Mouse (Mus musculus) kidney, adult 18-20 months (tissue): Measurements from ENCODE around the gene Igfbp4.
A peak's percentile ranks its signal among the peaks of the same experiment; 100 is the strongest.

ENCODE experiments used
- DNase-seq: peaks from one replicate; pipeline ENCODE4 v3.0.0; 2021

The Igfbp4 gene

DNA sequence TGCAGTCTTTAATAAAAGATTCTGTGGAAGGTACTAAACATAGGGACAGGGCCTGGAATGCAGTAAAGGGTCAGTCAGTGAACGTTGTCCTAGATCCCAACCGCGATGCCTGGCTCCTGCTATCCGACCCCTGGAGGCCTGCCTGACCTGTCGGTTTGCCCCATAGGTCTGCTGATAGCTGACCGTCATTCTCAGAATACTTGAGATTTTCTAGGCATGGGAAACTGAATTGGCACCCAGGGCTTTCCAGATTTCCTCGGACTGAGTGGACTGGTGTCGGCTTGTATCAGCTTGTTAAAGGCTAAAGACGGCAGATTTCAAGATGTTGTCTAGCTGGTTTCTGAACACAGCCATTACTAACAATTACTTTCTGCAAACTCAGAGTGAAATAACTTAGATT, 43.3 kb downstream of the Igfbp4 start:
- no peak for DNase-seq

DNA sequence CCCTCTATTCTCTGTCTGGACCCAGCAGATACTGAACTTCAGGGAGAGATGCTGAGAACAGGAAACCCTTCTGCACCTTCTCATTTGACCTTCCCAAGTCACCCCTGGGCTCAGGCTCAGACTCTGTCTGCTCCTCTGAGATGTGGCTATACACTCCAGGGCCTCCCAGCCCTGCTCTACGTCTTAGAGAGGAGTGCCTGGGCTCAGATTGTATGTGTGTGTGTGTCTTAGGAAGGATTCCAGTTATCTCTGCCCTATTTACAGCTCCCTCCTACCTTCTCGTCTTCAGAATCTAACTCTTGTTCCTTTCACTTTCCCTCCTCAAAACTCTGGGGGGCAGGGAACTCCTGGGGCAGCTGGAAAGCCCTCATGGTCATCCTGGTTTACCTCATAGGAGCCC, 47.4 kb downstream of the Igfbp4 start:
- no peak for DNase-seq

DNA sequence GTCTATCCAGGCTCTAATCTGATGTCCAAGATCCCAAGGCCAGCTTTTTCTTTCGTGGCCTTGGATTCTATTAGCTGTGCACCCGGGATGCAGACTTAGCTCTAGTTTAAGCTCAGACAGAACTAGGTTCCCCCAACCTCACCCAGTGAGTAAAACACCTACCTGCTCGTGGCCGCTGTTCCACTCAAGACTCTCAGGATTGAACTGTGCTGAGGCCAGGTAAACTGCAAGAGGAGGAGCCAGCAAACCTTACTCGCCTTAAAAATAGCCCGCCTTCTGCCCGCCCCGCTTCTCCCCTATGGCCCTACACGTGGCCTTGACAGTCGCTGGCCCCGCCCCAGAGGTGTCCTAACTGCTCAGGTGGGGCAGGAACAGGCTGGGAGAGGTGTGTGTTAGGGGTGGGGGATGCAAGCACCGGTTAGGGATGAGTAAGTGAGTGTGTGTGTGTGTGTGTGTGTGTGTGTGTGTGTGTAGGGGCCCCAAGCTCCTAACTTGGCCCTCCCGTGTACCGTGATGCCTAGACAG, 48.1 kb downstream of the Igfbp4 start, which contains the start of gene Tns4:
TSS of gene Tns4 (minus strand) at position 230 of the 525 bp plus-strand sequence.
- DNase-seq = no peak

DNA sequence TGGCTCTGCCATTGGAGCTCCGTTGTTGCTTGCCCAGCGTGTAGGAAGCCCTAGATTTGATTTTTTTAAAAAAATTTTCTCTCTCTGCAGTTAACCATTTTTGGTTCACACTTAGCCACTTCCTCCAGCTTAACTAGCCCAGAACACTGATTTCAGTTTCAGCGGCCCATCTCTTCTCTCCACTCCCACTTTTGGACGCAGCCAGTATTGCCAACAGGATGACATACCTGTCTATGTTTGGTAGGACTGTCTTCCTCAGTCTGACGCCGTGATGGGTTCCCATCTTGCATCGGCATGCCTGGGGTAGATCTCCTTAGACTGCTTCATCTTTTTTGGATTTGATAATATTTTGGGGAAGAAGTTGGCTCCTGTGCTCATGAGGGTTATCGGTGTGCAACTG, 49.3 kb downstream of the Igfbp4 start:
- DNase-seq = no peak

DNA sequence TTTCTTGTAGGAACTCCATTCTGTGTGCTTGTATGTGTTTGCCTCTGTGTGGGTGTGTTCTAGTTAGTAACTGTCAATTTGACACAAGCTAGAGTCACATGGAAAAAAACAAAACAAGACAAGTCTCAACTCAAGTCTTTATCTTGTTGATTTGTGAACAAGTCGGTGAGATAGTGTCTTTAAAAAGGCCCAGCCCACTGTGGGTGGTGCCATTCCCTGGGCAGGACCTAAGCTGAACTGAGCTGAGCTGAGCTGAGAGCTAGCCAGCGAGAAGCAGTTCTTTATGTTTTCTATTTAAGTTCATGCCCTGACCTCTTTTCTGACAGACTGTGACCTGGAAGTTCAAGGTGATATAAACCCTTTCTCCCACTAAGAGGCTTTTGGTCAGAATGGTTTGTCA, 50.6 kb downstream of the Igfbp4 start:
- no peak for DNase-seq

DNA sequence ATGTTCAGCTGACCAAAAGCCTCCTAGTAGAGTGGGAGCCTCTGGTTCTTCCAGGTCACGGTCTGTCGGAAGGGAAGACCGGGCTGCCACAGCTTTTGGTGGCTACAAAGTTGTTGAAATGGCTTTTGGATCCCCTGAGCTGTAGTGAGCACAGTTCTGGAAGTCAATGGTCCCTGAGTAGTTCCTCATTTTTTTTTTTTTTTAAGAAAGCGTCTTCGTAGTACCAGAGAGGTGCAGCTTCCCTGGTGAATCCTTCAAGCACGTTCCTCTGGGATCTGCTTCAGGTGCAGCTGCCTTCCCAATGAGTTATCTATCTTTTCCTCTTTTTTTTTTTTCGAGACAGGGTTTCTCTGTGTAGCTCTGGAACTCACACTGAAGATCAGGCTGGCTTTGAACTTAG, 52.7 kb downstream of the Igfbp4 start:
- DNase-seq = no peak

DNA sequence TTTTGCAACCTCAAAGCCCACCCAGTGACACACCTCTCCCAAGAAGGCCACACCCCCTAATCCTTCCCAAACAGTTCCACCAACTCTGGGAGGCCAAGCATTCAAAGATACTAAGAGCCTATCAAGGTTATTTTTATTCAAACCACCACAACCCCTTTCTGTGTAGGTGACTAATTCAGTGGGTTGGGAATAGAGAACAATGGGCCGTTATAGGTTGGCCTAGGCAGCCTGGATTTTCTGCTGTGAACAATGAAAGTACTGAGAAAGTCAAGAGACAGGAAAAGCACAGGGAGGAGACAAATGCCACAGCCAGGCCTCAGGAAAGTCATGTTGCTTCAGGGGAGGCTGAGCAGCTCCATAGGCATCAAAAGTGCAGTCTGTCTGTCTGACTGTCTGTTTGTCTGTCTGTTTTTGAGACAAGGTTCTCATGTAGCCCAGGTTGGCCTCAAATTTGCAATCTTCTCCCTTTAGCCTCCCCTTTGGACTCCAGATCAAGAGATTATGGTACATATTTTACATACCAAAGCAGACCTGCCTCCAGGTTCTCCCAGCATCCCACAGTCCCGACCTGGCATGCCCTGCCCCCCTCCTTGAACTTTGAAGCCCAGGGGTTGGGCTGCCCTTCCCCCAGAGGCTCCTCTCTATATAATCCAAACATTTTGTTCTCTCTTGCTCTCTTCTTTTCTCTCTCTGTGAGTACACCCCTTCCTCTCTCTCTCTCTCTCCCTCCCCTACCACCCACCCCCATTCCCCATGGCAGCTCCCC, 54.0 kb downstream of the Igfbp4 start:
- no peak for DNase-seq

DNA sequence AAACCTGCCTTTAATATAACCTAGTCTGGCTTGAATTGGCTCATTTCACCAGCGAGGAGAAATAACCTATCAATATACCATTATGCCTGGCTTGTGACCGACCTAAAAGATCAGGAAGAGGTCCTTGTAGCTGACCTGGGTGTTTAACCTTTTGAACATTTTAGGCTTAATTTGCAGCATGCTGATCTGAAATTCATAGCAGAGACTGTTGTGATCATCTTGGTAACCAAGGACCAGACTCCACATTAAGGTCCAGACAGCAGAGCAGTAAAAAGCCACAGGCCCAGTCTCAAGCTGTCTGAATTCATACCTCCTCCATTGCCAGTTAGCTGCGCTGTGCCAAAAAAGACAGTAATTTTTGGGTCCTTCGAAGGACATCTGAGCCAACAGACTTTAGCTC, 54.7 kb downstream of the Igfbp4 start:
- no peak for DNase-seq

DNA sequence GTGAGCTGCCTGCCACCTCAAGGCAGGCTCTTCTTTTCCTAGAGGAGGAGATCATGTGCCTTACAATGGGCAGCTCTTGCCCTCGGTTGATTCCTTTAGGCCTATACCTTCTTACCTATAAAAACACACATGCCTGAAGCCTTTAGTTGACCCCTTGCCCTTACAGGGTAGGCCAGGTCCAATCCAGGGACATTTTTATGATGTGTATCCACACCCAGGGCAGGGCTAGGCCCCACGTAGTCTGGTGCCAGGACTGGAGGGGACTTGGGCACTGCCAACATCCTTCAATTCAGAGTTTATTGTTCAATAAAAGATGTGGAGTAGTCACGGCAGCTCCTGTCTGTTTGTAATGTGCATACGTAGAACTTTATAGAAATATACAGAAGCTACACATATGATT, 55.4 kb downstream of the Igfbp4 start:
- no peak for DNase-seq

DNA sequence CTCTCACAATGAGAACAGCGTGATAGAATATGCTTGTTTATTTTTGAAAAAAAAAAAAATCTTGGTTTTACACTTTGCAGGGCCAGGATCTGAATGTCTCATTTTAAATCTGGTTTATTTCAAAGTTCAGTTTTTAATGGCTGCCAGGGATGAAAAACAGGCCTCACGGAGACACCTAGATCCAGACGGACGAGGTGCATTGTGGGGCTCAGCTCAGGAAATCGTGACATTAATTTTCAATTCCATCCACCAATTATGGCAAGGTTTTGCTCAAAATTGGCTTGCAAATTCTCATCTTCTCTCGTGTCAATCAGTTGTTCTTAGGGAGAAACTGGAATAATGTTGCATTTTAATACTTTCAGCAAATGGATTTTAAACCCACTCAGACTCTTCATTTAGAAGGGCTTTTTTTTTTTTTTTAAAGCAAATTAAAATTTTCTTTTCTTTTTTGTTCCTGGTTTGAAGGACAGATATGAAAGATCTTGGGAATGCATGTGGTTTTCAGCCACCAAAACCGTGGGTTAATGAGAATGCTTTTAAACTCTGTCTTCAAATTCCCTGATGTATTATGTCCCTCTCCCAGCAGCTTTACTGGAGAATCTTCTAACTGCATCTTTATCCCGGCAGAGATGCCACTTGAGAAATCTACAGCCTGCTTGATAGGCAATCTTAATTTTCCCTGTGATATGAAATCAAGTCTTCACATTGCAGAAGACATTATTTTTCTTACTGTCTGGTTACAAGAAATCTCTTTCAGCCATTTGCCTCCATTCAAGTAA, 56.1 kb downstream of the Igfbp4 start:
- no peak for DNase-seq

DNA sequence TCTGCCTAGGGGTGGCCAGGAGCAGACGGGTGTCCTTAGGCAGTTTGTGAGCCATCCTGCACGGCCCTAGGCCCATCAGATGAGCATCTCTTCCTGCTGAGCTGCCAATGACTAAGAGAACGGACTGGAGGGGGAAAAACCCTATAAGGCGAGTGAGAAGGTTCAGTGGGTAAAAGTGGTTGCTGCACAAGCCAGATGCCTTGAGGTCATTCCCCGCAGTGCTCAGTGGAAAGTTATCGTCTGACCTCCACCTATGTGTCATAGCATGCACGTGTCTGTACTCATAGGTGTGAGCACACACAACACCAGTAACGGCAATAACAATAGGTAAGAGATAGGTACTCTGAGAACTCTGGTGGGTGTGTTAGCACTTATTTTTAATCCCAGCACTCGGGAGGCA, 57.9 kb downstream of the Igfbp4 start:
- DNase-seq = no peak

DNA sequence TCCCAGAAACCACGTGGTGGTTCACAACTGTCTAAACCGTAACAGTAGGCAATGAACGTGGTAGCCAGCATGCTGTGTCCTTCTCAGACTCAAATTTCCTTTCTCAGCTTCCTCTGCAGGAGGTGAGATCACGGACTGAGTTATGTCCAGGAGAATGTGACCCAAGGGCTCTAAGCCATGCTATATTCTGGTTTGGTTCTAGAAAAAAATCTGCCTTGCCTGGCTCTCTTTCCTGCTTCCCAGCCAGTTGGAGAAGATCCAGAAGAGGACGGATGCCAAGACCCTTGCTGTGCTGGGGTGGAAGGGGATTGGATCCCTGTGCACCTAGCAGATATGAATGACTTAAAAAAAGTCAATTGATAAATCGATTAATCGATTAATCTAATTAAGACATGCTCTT, 58.5 kb downstream of the Igfbp4 start:
- DNase-seq = peak; percentile 22

DNA sequence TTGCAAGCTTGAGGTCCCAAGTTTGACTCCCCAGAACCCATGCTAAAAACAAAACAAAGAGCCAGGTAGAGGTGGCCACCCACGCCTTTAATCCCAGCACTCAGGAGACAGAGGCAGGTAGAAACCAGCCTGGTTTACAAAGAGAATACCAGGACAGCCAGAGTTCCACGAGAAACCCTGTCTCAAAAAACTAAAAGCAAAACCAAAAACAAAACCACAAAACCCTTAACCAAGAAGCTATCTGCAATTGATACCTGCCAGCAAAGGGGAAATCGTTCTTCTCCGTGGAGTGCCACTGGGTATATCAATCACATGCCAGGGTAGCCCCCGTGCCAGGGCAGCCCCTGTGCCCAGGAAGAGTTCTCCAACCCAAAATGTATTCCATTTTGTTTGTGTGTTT, 59.2 kb downstream of the Igfbp4 start:
- DNase-seq = no peak

DNA sequence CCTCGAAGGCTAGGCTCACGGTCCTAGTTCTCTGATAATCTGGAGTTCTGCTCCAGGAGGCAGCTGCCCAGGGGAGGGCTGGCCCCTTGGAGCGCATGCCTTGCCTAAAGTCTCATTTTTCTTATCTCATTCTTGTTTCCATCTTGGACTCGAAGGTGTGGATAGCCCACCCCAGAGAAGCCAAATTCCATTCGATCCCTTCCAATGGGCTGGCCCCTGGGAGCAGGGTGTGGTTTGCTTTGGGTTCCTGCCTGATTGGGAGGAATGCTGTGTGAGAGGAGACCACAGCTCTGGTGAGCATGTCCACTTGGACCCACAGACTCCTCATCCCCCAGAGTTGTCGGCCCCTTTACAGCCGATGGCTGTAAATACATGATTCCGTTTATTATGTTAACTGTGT, 60.6 kb downstream of the Igfbp4 start:
- DNase-seq = no peak

DNA sequence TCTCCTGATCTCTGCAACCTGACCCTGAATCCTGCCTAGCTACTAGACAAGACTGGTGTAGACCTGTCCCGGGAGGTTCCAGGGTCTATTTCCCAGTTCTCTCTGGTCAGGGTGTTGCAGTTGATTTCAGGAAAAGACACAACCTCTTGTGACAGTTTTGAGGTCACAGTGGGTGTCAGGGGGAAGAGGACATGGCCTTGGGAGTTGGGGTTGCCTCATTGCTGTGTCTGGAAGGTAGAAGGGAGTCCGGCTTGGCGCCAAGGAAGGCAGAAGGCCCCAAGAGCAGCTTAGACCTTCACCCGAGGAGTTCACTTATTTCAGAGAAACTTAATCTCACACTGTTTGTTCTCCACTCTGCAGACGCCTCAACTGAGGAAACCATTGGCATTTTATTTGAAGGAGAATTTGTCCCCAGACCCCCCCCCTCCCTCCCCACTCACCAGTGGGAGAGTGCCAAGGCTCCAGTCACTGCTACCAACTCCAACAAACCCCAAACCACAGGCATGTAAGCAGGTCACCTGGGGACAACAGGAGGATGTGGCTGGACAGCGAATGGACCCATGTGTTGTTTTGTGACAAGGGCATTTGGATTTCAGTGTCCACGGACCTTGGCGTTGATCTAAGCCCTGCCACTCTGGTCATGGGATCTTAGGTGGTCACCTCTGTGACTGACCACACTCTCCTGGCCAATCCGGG, 61.7 kb downstream of the Igfbp4 start:
- DNase-seq = no peak
